Mouse (Mus musculus) layer of hippocampus, adult 2 months (tissue): ENCODE data around the gene Dnajc4. TPM values are rescaled to one million over a fixed set of nuclear protein-coding genes. Genes with fewer than 3 reads are reported as not detected.
A peak's percentile ranks its signal among the peaks of the same experiment; 100 is the strongest.
"Not testable (repeated sequence)": the region's sequence is repeated elsewhere in the genome, so short reads cannot be mapped to it uniquely, and the experiment has no call there.

Source experiments
- DNase-seq, 2 experiments: peaks; one replicate each; pipeline ENCODE4 v3.0.0; 2022; ENCODE audit warnings: low spot score in 2 of 2
- H3K27ac ChIP-seq: fragments of 200-600 bp; 2 replicates; pipeline ENCODE4 v1.8.1; 2022
- H3K4me3 ChIP-seq: fragments of 200-600 bp; 2 replicates; pipeline ENCODE4 v1.8.1; 2022; ENCODE audit warnings: mild to moderate bottlenecking
- CTCF ChIP-seq: fragments of 200-600 bp; conservative IDR thresholded peaks from 2 replicates; pipeline ENCODE4 v1.8.1; 2022; ENCODE audit warnings: antibody characterized with exemption, mild to moderate bottlenecking, moderate library complexity
- total RNA-seq, 2 experiments: library from RNA; stranded (reverse); gene quantifications; 2 replicates each; pipeline ENCODE4 v1.2.3; 2021

Gene Dnajc4
- total RNA-seq, 2 experiments from 2014 or later: 26.1 to 27.6 TPM

DNA sequence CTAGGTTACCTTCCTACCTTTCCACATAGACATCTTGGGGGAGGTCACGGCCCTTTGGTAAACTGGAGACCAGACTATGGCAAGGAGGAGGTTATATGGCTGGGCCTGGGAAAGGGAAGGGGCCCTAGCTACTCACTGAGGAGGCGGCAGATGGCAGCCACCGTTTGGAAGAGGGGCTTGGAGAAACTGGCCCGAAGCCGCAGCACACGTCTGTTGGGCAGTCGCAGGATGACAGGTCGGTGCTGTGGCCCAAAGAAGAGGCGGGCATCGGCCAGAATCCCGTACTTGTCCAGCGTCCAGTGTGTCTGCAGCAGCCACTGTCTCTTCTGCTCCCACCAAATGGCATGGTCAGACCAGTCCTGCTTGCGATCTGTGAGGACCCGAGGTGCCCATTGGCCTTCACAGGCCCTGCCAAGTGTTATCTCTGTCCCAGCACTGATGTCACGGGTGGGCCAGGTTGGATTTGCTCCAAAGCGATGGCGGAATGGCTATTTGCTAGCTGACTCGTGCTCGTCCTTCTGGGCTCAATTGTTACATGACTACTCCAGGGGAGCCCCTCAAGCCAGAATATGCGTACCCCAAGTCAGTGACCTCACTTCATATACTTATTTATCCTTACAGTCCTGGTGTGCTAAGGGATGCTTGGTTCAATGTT is 22.2 kb upstream of the Dnajc4 start:
- no peak for DNase-seq
- no peak overlapping the region for H3K27ac ChIP-seq
- TF ChIP-seq CTCF: no peak
- H3K4me3 ChIP-seq: no peak overlapping the region

DNA sequence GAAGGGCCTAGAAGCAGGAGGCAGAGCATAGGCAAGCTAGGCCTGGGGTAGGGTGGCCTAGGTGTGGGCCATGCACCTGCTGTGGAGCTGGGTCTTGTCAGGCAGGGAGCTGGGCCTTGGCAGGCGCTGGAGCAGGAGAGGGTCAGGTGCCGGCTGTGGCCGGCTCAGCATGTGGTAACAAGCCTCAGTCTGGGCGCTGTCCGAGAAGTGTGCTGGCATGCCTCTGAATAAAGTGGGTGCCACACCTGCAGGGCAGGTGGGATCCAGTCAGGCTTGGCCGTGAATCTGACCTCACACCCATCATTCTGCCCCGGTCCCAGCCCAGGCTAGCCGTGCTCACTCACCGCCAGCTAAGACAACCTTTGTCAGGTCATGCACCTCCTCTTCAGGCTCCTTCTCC is 21.6 kb upstream of the Dnajc4 start:
- no peak overlapping the region for H3K27ac ChIP-seq
- DNase-seq: no peak
- no peak for TF ChIP-seq CTCF

DNA sequence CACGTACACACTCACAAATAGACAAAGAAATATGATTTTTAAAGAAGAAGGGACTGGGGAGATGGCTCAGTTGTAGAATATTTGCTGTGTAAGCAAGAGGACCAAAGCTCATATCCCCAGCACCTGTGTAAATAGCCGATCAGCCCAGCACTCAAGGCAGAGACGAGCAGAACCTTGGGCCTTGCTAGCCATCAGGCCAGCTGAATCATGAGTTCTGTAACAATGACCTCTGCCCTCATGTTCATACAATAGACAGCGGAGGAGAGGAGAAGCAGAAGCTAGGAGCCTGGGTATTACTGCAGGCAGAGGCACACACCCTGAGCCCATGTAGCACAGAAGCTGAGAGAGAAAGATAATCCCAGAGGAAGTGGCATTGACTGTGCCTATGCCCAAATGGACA is 20.1 kb upstream of the Dnajc4 start:
- no peak overlapping the region for H3K27ac ChIP-seq
- no peak for DNase-seq
- H3K4me3 ChIP-seq: no peak overlapping the region
- TF ChIP-seq CTCF: no peak

More for the DNA sequence above, 21.6 kb upstream of the Dnajc4 start:
- no peak overlapping the region for H3K4me3 ChIP-seq

DNA sequence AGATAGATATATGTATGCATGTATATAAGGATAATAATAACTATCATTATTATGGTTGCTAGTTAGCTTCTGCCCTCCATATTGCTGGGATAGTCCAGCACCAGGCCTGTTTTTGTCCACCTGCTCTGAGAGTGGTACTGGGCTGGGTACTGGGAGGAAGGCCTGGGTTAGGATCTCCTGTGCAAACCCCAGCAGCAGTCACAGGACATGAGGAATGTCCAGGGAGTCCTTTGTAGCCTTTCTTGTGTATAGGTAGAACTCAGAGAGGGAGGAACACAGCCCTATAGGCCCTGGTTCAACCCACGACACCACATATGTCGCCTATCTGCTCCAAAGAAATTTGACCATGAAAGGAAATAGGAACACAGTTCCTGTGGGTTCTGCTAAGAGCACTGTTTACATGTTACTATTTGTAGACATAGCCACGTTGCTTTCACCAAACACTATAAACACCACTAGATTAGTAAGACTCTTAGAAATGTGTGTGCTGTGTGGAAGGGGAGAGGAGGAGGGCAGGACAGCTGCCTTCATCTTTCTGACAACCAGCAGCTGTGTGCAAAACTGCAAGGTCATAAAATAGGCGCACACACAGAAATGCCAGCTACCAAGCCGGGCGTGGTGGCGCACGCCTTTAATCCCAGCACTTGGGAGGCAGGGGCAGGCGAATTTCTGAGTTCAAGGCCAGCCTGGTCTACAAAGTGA is 14.7 kb upstream of the Dnajc4 start:
- Histone ChIP-seq H3K4me3 (no peak overlapping the region), H3K27ac (no peak overlapping the region)
- no peak for TF ChIP-seq CTCF
- DNase-seq: no peak

DNA sequence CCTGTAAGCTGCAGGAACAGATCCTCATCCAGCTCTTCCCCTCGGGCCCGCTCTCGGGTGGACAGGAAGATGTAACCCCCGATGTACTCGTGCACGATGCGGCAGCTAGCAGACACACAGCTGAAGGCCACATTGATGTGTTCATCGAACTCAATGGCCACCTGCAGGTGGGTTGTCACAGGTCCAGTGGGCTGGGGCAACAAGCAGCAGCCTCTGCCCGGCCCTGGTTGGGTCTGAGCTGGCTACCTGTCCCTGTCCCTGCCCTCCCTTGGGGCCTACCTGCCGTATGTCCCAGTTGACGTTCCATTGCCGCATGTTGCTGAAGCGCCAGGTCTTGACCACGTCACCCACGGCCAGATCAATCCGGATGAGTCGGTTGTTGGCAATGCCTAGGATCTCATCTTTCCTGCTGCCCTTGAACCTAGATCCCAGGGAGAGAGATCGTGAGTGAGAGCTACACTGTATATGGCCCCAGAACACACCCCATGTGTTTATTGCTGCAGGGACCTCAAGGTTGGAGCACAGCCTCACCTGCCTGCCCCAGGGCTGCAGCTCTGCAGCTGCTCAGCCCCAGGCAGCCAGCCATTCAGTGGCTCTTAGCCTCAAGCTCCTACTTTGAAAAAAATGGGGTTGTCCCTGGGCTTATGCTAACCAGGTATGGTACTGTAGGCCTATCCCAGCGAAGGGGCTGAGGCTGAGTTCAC is 7.1 kb upstream of the Dnajc4 start:
- Histone ChIP-seq H3K4me3 (no peak overlapping the region), H3K27ac (no peak overlapping the region)
- DNase-seq: no peak
- TF ChIP-seq CTCF: no peak

DNA sequence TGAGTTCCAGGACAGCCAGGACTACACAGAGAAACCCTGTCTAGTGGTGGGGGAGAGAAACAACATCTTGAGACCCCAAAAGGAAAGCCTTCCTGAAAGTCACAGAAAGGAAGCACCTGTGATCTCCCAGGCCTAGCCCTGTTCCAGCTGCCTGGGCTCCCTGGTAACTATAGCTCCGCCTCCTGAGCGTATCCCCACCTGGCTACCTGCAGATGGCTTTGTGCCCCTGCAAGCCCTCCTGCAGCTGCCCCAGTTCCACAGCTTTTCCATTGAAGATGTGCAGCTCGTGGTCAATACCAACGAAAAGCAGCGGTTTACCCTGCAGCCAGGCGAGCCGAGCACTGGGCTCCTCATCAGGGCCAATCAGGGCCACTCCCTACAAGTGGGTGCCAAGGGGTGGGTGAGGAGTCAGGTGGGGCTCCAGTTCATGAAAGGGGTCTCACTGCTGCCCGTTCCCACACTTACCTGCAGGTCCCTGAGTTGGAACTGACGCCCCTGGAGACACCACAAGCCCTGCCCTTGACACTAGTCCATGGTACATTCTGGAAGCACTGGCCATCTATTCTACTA is 5.4 kb upstream of the Dnajc4 start:
- Histone ChIP-seq H3K27ac (no peak overlapping the region), H3K4me3 (no peak overlapping the region)
- no peak for DNase-seq
- TF ChIP-seq CTCF: no peak

DNA sequence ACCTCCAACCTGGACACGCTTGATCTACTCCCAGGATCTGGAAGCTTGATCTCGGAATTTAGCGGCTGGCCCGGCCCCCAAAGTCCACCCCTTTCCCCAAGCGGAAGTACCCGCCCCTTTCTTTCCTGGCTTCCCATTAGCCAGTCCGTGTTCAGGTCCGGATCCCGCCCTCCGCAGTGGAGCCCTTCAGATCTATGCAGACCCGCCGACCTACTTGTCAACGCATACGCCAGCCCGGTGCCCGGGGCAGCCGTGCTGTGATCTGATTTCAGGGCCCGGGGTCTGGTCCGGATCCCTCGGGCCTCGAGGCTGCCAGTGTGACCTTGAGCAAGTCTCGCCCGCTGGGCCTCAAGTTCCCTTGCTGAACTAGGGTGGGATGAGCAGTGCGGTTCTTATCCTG is 3.6 kb upstream of the Dnajc4 start, which contains the start of the genes Nudt22 and Trpt1:
Nudt22 (minus strand) TSS at position 112 of the 400 bp plus-strand sequence.
Trpt1 (plus strand) TSS at position 126 of the 400 bp plus-strand sequence.
- H3K4me3 ChIP-seq: peak within 1 kb of the TSS; percentile 80
- peak; percentile 81 to 91 for DNase-seq
- no peak for TF ChIP-seq CTCF
- peak within 1 kb of the TSS; percentile 87 for H3K27ac ChIP-seq

DNA sequence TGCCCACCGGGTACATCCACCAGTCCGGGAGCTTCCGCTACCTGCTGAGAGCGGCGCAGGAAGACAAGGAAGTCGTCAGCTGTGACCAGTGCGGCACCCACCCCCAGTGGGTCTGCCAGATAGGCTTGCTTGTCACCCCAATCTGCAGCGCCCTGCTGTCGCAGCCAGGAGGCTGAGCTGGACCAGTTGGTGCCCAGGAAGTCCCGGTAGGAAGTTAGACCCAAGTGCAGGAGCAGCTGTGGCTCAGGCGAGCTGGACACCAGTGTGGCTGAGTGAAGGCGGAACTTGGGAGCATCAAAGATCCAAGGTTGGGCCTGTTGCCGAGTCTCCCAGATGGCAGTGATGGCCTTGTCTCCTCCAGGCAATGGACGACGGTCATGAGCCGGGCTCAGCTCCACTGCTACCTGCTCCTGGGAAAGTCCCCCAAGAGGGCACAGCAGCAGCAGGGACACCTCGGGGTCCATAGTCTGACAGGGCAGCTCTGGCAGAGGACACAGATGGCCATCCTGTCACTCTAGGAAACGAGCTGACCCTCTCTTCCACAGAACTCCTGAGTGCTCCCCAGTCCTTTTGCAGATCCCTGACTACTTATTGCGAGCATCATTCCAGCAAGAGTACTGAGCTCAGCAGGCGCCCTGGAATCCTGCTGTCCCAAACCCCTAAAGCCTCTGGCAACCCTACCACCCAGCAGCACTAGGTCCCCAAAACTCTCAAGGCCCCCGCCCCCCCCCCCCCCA is 3.1 kb upstream of the Dnajc4 start:
- Histone ChIP-seq H3K4me3 (peak overlapping the region; percentile 80), H3K27ac (peak overlapping the region; percentile 87)
- no peak for TF ChIP-seq CTCF
- DNase-seq: no peak

DNA sequence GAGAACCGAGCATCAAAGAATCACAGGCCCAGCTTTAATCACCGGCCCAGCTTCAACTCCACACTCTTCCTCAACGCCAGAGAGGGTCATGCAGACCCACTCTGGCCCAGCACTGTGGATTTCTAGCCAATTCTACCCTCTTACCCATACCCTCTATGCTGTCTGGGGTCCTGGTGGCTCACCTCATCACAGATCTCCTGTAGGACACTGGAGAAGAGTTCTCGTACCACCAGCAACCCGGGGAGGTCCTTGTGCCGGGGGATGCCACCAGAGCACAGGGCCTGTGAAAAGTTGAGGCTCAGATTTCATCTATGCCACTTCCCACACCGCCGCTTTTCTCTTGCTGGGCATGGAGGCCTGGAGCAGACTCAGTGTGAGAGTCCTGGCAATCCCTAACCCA is 2.1 kb upstream of the Dnajc4 start:
- H3K27ac ChIP-seq: no peak overlapping the region
- no peak for TF ChIP-seq CTCF
- H3K4me3 ChIP-seq: no peak overlapping the region
- no peak for DNase-seq

DNA sequence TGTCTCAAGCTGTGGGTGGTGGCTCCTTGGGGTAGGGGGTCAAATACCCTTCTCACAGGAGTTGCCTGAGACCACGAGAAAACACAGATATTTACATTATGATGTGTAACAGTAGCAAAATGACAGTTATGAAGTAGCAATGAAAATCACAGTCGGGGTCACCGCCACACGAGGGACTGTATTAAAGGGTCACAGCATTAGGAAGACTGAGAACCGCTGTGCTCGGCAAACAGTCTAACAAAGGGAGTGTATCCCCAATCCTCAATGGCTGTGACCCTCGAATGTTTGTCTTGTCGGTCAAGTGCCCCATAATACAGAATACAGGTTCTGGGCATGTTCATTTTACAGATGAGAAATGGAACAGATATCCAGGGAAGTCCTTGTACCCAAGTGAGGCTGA is 1.6 kb upstream of the Dnajc4 start:
- no peak for TF ChIP-seq CTCF

DNA sequence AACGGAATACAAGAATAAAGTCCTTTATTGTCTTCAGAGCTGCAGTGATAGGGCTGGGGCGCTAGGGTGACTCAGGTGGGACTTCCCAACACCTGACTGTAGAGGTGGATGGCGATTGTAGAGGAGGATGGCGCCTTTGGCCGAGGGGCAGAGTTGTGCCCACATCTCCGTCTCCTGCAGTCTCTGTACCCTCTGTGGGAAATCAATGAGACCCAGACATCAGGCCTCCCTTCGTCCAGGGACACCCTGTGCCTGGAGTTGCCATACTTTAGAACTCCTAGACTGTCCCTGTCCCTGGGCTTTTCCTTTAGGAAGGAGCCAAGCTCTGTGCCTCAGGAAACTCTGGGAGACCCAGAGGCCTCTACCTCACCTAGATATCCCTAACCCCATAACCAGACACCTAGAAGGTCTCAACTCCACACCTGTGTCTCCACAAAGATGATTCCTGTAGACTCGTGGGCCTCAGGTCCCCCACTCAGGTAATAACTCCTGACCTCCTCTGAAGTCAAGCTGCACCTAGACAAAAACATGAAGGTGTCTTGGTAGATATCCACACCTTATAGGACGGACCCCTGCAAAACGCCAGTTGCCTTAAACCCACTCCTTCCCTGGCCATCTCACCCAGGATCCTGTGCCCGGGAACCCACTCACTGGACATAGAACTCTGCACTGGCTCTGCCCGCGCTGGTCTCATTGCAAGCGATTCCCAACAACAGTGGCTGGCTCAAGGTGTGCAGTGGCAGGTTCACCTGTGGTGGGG is 819 bp upstream of the Dnajc4 start:
- TF ChIP-seq CTCF: no peak
- DNase-seq: no peak
- peak overlapping the region; percentile 65 for H3K27ac ChIP-seq
- H3K4me3 ChIP-seq: peak overlapping the region; percentile 78

More for the DNA sequence above, 1.6 kb upstream of the Dnajc4 start:
- DNase-seq: no peak
- H3K4me3 ChIP-seq: no peak overlapping the region
- no peak overlapping the region for H3K27ac ChIP-seq

DNA sequence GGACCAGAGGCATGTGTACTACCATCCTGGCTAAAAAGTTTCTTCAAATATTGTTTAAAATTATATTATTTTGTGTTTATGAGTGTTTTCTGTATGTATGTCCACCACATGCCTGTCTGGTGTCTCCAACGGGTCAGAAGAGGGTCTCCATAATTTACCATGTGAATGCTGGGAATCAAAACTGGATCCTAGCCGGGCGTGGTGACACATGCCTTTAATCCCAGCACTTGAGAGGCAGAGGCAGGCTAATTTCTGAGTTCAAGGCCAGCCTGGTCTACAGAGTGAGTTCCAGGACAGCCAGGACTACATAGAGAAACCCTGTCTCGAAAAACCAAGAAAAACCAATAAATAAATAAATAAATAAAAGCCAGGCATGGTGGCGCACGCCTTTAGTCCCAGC is 1.2 kb downstream of the Dnajc4 start:
- DNase-seq, H3K27ac ChIP-seq, H3K4me3 ChIP-seq: not testable (repeated sequence)
